Mouse (Mus musculus) gastrocnemius, postnatal 4 days (tissue): ENCODE data around the gene Gm3476. TPM values are rescaled to one million over a fixed set of nuclear protein-coding genes. Genes with fewer than 3 reads are reported as not detected.
"Not testable (repeated sequence)": the region's sequence is repeated elsewhere in the genome, so short reads cannot be mapped to it uniquely, and the experiment has no call there.

Experiments used
- DNase-seq, 2 experiments: peaks; one replicate each; pipeline ENCODE4 v3.0.0; 2021 to 2022; ENCODE audit warnings: low spot score in 2 of 2, mixed read lengths in 2 of 2
- long read RNA-seq, 2 experiments: library from polyadenylated mRNA; stranded (forward); transcript quantifications; one replicate each; pipeline ENCODE4 v2.0.0; 2021
- total RNA-seq, 2 experiments: library from RNA; stranded (reverse); gene quantifications; 2 replicates each; pipeline ENCODE4 v1.2.3; 2021

The Gm3476 gene
- total RNA-seq: not detected
- long read RNA-seq, experiment 1: 0 reads
- long read RNA-seq, experiment 2: 0 reads

DNA sequence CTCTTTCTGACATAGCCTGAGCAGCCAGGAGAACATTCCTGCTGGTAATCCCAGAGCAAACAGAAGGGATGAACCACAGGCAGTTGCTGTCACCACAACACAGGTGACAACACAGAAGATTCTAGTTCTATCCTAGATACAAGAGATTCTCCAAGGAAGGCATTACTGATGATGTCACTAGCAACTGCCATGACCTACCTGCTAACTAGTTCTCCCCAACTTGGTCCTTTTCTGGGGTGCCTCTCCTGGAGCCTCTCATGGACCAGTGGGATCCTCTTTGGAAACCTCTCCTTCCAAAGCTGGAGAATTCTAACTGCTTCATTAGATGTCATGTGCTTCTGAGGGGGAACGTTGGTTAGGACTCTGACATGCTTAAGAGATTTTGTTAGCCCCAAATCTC is at the start of gene Gm3476:
TSS of gene Gm3476 (minus strand) at position 101 of the 400 bp plus-strand sequence.
- not testable (repeated sequence) for DNase-seq

DNA sequence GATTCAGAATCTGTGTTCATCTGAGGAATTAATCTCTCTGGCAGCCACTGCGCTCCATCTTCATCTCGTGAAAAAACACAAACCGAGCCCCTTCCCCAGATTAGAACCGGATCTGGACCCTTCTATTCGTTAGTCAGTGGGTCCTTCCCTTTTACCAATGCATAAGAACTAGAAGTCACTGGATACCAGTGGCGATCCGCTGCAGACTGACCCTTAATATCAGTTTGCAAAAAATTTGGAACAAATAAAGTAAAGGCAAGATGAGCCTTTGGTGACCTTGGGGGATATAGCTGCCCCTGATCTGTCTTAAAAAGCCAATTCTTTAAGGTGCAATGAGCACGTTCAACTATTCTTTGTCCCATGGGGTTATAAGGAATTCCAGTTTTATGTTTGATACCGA is 37.9 kb upstream of the Gm3476 start:
- DNase-seq: peak in 1 of 2 experiments; percentile 4

DNA sequence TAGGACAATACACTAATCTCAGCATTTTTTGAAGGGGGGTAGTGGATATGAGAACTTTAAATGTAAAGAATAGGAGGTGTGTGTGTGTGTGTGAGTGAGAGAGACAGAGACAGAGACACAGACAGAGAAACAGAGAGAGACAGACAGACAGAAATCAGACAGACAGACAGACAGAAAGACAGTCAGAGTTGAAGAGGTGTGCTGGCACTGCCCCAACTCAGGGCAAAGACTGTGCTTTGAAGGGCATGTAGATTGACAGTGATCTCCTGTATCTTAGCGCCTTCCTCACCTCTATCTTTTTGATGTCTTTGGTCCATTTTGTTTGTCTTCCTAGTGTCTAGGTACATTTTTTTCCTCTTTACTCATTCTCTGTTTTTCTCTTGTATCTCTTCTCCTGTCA is 35.5 kb upstream of the Gm3476 start:
- peak in 1 of 2 experiments; percentile 5 for DNase-seq

DNA sequence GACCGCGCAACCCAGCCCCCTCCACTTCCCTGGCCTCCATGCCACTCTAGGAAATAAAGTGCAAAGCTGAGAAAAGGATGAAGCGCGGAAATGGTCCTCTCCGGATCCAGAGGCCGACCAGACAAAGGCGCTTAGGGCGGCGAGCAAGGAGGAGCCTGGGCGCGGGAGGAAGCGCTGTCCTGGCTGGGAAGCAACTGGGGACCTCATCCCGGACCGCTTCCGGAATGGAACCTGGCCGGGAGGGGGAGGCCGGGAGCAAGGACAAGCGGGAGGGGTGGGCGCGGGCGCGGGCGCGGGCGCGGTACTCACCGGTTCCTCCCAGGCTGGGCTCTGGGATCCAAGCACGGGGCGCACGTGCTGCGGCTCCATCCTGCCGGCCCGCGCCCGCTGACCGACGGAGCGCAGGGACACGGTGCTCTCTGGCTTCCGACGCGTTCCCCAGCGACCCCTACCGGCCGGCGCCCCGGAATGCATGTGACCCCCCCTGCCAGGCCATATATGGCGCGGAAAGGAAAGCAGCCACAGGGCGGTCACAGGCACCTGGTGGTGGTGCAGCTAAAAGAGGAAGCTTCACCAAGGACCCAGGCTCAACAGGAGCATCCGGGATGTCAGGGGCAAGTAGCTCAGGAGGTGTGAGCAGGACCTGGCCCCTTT is 17.2 kb downstream of the Gm3476 start, which contains the start of gene Gm3468:
TSS of gene Gm3468 (minus strand) at position 394 of the 654 bp plus-strand sequence.
- peak; percentile 16 to 27 for DNase-seq

- DNase-seq: not testable (repeated sequence)
Observed at GRCm38 (mm10) chr14:6107500-6107899, 18.1 kb downstream of the Gm3476 start.

- DNase-seq: not testable (repeated sequence)
Observed at GRCm38 (mm10) chr14:6093842-6094241, 31.8 kb downstream of the Gm3476 start, which contains the start of gene Gm8206. Gm8206 (minus strand) TSS chr14:6093942.

- DNase-seq: not testable (repeated sequence)
Observed at GRCm38 (mm10) chr14:6058167-6058566, 67.4 kb downstream of the Gm3476 start, which contains the start of gene Gm6337. Gm6337 (minus strand) TSS chr14:6058267.

Other genes starting within 250 kb of the Gm3476 start
- gene Gm8237, start 245.4 kb downstream of the Gm3476 start, total RNA-seq: 1 to 10 TPM in 1 of 2 experiments, under 1 TPM in 1; 0.54 to 1.1 TPM
- gene Gm3248, start 164.1 kb downstream of the Gm3476 start, total RNA-seq: under 1 TPM; 0.52 to 0.57 TPM
- gene Gm3453, start 146.7 kb downstream of the Gm3476 start, total RNA-seq: not detected
- not detected for gene Gm6337, start 67.5 kb downstream of the Gm3476 start, total RNA-seq
- gene Gm8206, start 31.9 kb downstream of the Gm3476 start, total RNA-seq: not detected
- gene Gm3468, start 17.1 kb downstream of the Gm3476 start, total RNA-seq: under 1 TPM; 0.54 to 0.70 TPM
- gene Gm21560, start 93.5 kb upstream of the Gm3476 start, total RNA-seq: under 1 TPM; 0.67 to 0.71 TPM
- gene Gm3411, start 161.4 kb upstream of the Gm3476 start, total RNA-seq: under 1 TPM; 0.39 to 0.44 TPM
- gene Gm21103, start 179.0 kb upstream of the Gm3476 start, total RNA-seq: not detected
- gene Gm3618, start 217.9 kb upstream of the Gm3476 start, total RNA-seq: not detected